Mouse (Mus musculus) cerebellum, adult 9-10 months (tissue): ENCODE measurements around the gene Myh9.

Source experiments
- DNase-seq: peaks from one replicate; pipeline ENCODE4 v3.0.0; 2022

Gene Myh9

DNA sequence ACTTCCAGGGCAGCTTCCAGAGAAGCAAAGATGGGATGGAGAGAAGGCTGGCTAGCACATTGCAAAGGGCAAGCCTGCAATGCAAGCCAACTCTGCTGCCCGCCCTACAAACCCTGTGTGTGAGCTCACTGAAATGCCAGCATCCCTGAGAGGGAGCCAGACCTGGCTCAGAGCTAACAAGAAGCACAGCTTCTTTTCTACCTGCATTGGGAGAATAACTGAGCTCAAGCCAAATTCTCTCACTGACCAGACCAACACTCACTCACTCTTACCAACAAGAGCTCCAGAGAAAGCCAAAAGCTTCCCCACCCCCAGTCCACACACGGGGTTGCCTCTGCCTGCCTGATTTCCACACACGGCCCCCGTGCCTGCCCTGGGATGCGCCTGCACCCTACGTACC is 37.5 kb downstream of the Myh9 start:
- peak; percentile 79 for DNase-seq

DNA sequence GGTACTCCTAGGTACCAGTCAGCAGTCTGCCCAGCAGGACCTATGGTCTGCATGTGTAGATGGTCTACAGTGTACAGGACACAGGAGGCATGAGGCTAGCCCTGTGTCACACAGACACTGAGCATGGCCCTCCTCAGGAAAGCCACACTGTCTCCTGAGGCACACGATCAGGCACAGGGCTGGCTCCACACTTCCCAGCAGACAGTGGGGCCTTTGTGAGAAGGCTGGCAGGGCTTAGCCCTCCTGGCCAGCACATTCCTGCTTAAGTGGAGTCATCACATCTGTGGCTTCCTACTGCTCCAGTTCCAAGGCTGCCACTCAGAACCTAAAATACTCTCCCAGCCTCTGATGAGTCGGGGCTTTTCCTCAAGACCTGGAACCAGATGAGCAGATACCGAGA is 38.2 kb downstream of the Myh9 start:
- no peak for DNase-seq

DNA sequence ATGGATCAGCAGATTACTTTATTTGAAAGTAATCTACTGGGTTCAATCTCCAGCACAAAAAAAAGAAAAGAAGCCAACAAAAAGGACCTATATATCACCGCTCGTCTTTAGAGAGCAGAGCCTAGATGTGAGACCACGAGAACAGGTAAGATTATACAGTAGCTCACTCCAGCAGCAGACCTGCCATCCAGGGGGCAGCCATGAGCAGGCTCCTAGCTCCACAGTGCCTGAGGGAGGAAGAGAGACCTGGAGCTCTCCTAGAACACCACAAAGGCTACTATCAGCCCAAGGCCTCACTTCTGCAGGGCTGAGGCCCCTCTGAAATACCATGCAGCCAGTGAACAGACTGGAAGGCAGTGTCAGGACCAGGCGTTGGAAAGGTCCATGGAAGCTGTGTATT is 39.0 kb downstream of the Myh9 start:
- DNase-seq = no peak

DNA sequence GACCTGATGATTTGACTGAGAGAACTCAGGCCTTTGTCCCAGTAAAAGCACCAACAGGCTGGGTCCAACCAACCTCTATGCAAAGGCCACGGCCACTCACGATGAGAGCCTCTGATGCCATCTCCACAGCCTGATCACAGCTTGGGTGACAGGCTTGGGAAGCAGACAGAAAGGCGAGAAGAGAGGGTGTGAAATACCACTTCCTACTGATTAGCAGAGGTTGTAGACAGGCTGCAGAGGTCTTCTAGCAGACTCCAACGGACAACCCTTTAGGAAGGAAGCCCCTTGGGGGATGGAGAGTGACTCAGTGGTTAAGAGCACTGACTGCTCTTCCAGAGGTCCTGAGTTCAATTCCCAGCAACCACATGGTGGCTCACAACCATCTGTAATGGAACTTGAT is 40.8 kb downstream of the Myh9 start:
- no peak for DNase-seq

DNA sequence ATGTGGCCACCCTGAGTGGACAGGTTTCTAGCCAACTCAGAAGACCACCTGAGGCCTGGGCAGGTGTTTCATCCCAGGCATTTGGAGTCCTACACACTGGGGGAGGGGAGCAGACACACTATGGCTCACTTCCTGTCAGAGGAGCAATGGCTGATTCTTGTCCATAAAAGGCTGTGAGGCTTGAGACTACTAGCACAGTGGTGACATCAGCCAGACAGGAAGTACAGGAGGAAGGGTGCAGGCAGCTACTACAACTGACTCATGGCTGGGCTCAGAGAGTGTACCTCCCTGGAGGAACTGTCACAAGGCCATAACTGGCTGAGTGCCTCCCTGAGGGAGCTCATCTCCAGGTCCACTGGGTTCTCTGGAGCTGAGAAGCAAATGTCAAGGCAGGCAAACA is 41.5 kb downstream of the Myh9 start:
- no peak for DNase-seq

DNA sequence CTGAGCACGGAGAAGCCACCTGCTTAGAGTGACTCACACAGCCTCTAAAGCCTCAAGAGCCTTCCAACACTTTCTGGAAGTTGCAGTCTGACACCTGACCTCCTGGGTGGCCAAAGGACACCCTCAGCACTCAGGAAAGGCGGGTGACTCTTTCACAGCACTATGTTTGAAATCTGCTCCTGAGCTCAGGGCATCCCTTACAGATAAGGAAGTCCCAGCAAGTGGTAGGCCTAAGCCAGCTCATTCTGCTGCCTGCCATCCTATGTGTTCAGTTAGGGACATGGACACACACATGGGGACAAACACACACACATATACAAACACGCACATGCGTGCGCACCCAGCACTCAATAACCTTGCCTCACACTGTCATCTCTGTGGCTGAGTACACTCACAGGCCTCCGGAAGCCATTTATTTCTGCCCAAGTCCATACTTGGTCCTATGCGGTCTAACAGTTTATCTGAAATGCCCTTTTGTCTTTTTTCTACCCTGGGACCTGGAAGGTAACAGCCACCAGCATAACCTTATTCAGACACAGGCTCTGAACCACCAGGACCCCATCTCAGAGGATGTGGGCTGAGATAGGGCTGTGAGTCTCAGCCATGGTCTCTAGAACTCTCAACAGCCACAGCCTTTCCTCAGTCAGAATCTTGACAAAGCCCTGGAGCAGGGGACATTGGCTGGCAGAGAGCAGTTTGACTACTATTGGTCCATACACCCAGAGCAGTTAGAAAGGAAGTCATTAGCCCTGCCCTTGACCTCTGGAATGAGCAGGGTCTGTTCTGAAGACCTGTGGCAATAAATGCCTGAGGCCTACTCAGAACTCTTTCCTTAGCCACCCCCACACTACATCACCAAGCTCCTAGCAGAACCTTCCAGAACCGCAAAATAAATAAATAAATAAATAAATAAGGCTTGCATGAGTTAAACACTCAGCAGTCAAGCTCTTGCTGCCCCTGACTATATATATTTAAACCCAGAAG is 42.2 kb downstream of the Myh9 start:
- no peak for DNase-seq

DNA sequence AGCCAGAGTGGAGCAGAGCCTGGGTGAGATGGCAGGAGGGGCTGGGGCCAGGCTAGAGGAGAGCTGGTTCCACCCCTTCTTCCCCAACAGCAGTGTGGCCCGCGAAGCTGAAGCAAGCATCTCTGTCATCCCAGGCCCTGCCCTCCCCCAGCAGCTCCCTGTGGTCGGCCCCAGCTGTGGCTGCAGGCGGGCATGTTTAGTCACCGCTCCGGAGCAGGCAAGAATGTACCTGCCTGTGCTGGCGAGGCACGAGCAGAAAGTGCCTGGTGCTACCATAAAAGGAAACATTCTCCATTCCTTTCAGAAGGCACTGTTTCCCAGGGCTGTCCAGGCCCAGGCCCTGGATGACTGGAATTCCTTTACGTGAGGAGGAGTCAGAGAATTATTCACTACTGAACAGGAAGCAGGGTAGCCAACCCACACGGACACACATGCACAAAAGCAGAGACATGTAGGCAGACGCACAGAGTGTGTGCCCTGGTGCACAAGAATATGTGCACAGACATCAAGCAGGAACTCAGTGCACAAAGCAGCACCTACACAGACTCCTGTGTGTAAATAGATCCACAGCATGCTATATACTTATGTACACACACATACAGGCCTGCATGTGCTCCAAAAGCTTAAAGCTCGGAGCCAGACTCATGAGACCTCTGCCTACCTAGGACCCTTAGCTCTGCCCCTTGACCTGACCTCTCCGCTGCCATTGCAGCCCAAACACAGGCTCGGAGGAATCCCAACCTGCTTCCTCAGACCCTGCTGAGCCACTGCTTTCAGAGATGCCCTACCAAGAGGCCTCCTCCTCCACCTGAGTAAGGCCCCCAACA is 43.1 kb downstream of the Myh9 start:
- no peak for DNase-seq

DNA sequence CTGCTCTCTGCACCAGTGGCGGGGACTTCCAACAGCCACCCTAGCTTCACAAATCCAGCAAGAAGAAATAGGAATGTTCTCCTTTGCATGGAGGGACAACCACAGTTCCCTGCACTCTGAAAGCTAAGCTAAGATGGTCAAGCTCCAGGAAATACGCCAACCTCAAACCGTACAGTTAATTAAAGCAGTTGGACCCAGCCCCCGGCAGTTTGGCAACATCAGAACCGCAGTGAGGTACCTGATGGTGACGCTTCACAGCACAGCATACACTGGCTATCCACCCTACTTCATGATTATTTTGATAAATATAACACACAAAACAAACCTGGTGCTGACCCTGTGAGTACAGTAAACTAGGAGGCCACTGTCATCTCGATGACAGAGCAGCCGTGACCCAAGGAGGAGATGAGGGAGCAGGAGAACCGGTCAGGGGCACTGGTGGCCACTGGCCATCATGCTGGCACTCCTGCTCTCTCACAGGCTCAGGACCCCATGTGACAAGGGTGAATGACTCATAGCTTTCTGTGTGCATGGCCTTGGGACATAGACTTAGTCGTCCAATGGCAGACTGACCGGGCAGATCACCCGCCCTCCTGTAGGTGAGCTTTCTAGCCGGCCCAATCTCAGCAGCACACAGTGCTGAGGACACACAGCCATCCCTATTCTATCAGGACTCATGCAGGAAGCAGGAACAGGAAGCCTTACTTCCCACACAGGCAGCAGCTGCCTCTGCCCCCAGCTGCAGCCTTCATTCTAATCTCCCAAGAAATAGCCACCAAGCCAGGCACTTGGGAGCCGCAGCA is 44.2 kb downstream of the Myh9 start:
- DNase-seq = peak; percentile 80

DNA sequence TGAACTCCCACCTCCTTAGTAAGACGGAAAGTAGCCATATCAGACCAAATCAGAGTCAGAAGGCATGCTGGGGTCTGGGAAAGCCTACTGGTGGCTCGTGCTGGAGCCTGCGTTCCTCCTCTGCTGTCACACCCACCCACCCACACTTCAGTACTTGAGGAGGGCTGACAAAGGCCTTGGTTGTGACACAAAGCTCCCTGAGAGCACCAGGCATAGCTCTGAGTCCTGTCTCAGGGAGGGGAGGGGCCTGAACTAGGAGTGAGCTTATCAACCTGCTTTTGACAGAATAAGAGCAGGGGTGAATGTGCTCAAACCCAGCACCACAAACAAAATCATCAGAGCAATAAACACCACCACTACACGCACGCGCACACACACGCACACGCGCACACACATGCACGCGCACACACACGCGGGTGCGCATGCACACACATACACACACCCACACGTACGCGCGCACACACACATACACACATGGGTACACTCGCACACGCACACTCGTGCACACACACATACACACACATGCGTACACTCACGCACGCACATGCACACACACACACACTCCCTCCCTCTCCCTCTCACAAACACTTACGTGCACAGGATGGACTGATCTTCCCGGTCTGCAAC is 45.5 kb downstream of the Myh9 start:
- no peak for DNase-seq

DNA sequence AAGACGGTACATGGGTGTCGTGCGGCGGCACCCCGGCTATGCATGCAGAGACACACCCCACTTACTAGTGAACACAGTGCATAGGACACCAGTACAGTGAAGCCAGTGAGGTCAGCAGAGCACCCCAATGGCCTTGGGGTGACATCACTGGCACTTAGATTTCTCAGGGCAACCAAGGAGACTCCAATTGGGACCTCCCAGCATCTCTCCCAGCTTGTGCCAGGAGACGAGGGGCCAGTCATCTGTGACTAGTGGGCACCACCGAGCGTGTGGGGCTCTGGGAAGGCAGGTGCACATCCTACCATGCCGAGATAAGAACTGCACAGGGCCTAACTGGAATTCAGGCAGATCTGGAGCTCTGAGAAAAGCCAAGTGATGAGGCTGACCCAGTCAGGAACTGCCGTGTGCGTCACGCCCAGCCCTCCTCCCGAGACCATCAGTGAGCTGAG is 47.0 kb downstream of the Myh9 start:
- DNase-seq = no peak

DNA sequence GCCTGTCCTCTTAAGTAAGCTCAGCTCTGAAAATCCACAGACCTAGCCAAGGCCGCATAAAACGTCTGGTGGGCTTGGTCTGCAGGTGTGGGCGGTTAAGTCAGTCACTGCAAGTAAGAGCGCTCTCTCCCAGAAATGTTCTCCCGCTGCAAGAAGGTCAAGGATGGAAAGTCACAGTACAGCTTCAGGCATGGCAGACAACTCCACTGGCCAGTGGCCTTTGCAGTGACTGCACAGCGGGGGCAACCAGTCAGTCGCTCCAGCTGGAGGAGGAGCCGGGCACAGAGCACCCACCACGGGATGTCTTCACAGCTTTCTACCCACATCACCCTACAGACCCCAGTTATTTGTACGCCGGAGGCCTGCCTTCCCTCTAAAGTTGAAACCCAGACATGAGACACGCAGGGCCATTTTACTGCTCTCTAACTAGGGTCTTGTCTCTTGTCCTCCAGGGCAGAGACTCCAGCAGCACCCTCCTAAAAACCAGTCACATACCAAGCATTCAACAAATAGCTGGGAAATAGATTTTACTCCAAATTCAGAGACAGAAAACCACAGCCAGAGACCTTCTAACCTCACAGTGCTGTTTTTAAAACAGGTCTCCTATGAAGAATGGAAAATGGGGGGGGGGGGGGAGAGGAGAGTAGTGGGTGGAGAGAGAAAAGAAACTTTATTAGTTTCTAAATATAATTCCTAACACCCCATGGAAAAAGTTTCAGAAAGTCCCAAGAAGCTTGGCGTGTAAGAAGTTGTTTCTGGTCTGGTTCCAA is 47.7 kb downstream of the Myh9 start:
- no peak for DNase-seq

DNA sequence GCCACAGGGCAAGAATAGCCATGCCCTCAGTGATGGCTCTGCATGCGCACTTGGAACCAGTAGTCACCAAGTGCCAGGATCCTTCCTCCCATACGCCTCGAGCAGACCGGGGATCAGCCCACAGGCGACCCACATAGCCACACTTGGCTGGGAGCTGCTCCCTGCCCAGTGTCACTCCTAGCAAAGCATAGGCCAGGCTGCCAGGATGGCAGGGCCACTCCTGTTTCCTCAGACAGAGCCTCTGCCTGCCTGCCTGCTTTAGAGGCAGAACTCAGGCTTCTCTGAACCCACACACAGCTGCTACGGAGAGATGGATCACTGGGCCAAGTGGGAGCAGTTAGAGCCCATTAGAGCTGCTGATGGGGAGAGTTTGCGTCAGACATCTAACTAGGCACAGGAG is 48.4 kb downstream of the Myh9 start:
- peak; percentile 76 for DNase-seq

DNA sequence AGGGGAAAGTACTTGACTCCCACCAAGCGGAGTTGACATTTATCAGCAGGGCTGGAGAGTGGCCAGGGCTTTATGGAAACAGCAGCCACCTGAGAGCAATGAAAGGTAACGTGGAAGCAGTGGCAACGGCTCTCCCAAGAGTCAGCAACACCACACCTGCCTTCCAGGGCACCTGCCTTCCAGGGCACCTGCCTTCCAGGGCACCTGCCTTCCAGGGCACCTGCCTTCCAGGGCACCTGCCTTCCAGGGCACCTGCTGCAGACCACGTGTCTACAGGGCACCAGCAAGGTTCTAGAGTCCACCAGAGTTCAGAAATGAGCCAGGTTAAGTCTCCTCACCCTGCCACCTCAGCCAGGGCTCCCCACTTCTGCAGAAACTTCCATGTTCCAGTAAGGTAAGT is 48.9 kb downstream of the Myh9 start:
- DNase-seq = no peak

DNA sequence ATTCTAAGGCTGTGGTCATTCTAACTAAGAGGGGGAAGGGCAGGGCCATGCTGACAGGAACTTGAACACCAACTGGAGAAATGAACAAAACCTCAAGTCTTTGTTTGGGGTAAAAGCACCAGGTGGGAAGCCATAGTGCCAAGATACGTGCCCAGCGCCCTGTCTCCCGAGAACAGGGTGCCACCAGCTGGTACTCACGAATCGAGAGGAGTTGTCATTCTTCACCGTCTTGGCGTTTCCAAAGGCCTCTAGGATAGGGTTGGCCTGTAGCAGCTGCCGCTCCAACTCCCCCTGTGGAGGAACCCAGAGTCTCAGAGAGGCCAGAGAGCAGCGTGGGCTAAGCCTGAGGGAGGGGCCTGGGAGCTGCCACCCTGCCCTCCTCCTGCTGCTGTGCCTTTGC is 49.9 kb downstream of the Myh9 start:
- DNase-seq = no peak

DNA sequence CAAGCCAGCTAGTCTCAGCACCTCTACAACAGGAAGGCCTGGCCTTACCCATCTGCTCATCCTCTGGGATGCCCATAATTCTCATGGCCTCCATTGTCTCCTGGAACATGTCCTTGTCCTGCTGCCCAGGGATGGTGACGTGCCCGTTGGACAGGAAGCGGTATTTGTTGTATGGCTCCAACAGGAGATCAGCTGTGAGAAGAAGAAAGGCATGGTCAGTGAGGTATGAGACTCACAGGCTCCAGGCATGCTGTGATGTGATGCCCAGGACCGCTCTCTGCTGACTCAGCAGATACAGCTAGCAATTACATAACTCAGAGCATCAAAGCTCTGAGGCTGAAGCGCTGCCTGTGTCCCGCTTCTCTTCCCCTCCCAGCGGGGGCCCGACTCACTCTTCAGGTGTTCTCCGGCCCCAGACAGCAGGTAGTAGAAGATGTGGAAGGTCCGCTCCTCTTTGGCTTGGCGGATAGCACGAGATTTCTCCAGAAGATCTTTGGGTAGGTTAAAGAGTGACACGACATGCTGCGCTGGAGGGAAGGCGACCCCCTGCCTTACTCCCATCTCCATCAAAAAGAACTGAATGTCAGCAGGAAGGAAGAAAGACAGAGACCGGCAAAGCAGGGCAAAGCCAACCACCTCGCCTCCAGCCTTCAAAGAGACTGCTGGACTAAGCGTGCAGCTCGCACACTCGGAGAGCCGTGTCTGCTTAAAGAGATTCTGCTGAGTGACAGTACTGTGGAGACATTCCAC is 51.1 kb downstream of the Myh9 start:
- DNase-seq = peak; percentile 76

DNA sequence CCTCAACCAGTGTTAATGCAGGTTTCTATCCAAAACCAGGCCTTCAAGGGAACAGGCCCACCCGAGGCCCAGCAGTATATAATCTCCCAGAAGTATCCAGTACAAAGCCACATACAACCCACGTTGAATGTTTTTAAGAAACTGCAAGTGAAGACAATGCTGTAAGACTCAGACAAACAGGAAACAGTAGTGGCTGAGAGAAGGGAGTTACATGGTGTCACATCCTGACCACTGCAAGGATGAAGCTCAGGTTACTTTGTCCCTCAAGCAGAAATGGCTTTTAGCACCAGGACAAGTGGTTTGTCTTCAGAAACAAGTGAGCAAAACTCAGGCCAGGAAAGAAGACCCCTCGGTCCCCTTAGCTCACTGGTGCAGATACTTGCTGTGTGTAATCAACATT is 52.8 kb downstream of the Myh9 start:
- DNase-seq = no peak

DNA sequence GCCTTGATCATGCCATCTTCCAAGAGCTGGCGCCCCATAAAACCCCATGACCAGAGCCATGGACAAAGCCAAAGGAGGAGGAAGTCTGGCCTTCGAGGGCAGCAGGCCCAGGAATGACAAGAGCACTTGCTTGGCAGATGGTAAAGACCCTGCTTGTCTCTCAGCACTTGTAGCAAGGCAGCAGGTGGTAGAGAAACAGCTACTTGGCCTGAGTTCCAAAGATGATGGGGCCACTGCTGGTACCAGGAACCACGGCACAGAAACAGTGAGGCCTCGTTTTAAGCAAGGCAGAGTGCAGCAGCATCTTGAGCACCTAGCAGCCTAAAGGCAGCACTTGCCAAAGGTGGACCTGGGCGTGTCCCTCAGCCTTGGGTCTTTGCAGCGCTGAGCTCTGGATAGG is 53.6 kb downstream of the Myh9 start:
- peak; percentile 88 for DNase-seq

DNA sequence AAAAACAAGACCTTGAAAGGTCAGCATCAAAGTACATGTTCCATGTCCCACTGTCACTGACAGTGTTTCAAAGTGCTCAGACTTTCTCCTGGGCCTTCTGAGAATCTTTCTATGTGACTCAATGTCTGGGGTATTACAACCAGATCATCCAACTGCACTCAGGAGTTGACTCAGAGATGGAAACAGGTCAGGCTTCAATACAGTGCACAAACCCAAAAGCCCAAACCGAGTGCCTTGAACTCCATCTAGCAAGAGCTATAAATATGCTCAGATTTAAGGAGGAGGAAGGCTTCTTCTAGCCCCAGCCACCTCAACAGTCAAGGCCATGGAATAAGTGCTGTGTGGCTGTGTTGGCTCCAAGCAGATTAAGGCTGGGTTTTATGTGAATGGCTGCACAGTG is 56.2 kb downstream of the Myh9 start:
- DNase-seq = no peak

DNA sequence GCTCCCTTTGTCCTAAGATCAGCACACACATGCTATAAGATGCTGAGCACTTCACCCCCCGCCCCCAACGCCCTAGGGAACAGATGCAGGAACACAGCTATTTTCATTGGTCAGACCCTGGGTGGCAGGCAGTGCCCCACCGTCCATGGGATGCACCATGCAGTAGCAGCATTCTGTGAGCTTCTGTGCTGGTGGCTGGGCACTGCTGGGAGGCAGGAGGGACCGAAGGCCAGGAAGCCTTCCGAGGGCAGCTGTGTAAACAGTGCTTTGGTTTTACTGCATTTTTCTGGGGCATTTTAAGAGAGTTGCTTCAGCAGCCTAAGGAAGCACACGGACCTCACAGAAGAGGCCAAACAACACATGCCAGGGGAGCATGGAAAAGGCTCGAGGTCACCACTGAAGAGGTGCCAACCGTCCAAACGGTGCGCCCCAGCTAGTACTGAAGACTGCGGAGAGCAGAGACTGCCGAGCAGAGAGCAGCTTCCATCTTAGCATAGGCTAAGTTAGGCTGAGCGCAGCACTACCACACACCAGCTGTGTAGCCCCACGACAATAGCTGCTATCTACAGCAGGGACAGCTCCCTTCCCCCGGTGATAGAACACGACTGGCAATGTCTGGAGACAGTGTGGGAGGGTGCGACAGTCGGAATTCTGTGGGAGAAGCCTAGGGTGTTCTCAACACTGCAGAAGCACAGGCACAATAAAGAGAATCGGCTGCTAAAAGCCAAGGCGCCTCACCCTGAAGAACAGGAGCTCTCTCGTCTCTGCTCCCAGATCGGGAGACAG is 57.7 kb downstream of the Myh9 start:
- no peak for DNase-seq

DNA sequence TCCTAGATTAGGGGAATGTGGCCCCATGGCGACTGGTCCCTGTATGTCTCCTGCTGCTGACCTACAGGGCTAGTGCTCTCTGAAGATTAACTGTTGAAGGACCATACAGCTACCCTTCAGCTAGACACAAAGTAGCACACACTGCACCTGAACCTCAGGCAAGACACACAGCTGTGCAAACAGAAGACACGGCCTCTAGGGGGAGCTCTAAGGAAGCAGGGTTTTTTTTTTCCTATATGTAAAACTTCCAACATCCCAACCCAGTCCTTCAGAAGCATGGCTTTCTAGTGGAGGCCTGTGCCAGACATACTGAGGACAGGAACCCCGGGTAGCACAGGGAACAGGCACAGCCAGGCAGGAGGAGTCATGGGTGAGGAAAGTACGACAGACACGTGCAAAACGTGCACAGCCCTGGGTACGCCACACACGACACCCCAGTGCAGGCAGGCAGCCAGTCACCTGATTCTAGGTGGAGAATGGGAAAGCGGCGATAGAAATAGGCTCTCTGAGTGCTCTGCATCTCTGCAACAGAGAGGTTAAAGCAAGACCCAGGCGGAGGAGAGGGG is 59.4 kb downstream of the Myh9 start:
- no peak for DNase-seq
